Mouse (Mus musculus) left cerebral cortex, postnatal 4 days (tissue): ENCODE measurements around the gene Prorsd1. TPM values are rescaled to one million over a fixed set of nuclear protein-coding genes. Genes with fewer than 3 reads are reported as not detected.

Experiments
- DNase-seq: peaks from one replicate; pipeline ENCODE4 v3.0.0-alpha.2; 2022
- intact Hi-C: fragments of 180-260 bp; cut with DNase I; formaldehyde crosslinking; loops from one replicate; pipeline ENCODE4 v1.15.1; 2025
- total RNA-seq, 2 experiments: library from RNA; stranded (reverse); gene quantifications; 2 replicates each; pipeline ENCODE4 v1.2.3; 2021

Prorsd1 gene
- total RNA-seq, 2 experiments from 2014 or later = 3.3 to 3.8 TPM

- intact Hi-C loops = loop anchor here (10.0 kb wide), 1 partner anchor 290 kb away; no protein-coding TSS in a partner anchor
- no peak for DNase-seq
Measured at GRCm38 (mm10) chr11:29504899-29505625, 9.8 kb downstream of the Prorsd1 start.

- intact Hi-C loops = loop anchor here (10.0 kb wide), 1 partner anchor 289 kb away; no protein-coding TSS in a partner anchor
- DNase-seq = no peak
Measured at GRCm38 (mm10) chr11:29503948-29504893, 10.6 kb downstream of the Prorsd1 start.

GRCm38 (mm10) chr11:29496962-29497361 is 17.9 kb downstream of the Prorsd1 start:
- no peak for DNase-seq
- intact Hi-C loops = no loop called here

GRCm38 (mm10) chr11:29493135-29493534 is 21.7 kb downstream of the Prorsd1 start:
- no peak for DNase-seq
- intact Hi-C loops = no loop called here

GRCm38 (mm10) chr11:29474676-29475075 is 40.2 kb downstream of the Prorsd1 start:
- no peak for DNase-seq
- intact Hi-C loops = no loop called here

Other genes starting within 250 kb of the Prorsd1 start
- 100 to 1,000 TPM; 128 to 132 TPM for gene Ccdc88a, start 141.4 kb downstream of the Prorsd1 start, total RNA-seq
- gene Mtif2, start 11.4 kb upstream of the Prorsd1 start, total RNA-seq = 10 to 100 TPM; 33.2 to 40.3 TPM
- under 1 TPM in 1 of 2 experiments, not detected in 1; 0.32 TPM for gene Clhc1, start 32.9 kb upstream of the Prorsd1 start, total RNA-seq
- gene Rps27a, start 33.1 kb upstream of the Prorsd1 start, total RNA-seq = 100 to 1,000 TPM; 652 to 712 TPM
- 100 to 1,000 TPM; 607 to 620 TPM for gene Rtn4, start 177.9 kb upstream of the Prorsd1 start, total RNA-seq